Comparison of ENCODE assay signal across 11 mouse cellular contexts in genomic region chr2:84459651-84460177, GRCm38 (mm10). TPM values are rescaled to one million over a fixed set of nuclear protein-coding genes. Genes with fewer than 3 reads are reported as not detected.
A peak's percentile ranks its signal among the peaks of the same experiment; 100 is the strongest.
DNase-seq lines count a peak whose midpoint lies in the region; ATAC-seq and TF ChIP-seq lines count a peak whose summit lies in the region.
"Had no signal": no experiment of that assay in that cellular context is flagged by ENCODE, and none has a peak within 500 bp of the region (broad histone marks: within the 10 kb centered on the region; RNA-seq: fewer than 3 reads in every experiment).

No protein-coding gene starts in this region.

- ATAC-seq in heart, embryonic 15.5 days (replicated peaks; ENCODE audit: insufficient number of reproducible peaks, insufficient read depth, low FRiP score, low read depth), result peak; percentile 59
- peak; percentile 65; the same call in 1 of the 2 replicates for ATAC-seq in liver, embryonic 14.5 days (ENCODE audit: insufficient read depth)
- ATAC-seq in hindbrain, embryonic 14.5 days (ENCODE audit: low FRiP score), result no peak
- ATAC-seq in intestine, postnatal 0 days, result no peak

- TF ChIP-seq EP300 in liver, embryonic 14.5 days (IDR thresholded peaks at IDR 0.05; ENCODE audit: low read depth), result no peak

- H3K4me1 ChIP-seq in heart, embryonic 15.5 days (replicated peaks), result peaks cover 7% of the 10 kb centered on the region
- H3K4me1 ChIP-seq in liver, embryonic 14.5 days (replicated peaks; ENCODE audit: control insufficient read depth in 2 of 2, insufficient read depth in 2 of 2, low read length in 1 of 2), result peaks cover 0 to 4% of the 10 kb centered on the region in 2 experiments; a peak in 2 of 4 replicates
- no peaks in the 10 kb centered on the region for H3K4me1 ChIP-seq in hindbrain, embryonic 14.5 days (replicated peaks; ENCODE audit: control insufficient read depth, insufficient read depth, low read length)
- no peaks in the 10 kb centered on the region for H3K4me1 ChIP-seq in intestine, postnatal 0 days (replicated peaks; ENCODE audit: control insufficient read depth, insufficient read depth, low read length)
- H3K4me1 ChIP-seq: neural tube, embryonic 12.5 days; stomach, embryonic 15.5 days had no signal

- no peak for TF ChIP-seq CTCF in liver, embryonic 14.5 days (IDR thresholded peaks at IDR 0.05; ENCODE audit: low read depth)
- no peak for TF ChIP-seq CTCF in intestine, postnatal 0 days (IDR thresholded peaks at IDR 0.05; ENCODE audit: low read depth)

- no peak overlapping the region for H3K4me2 ChIP-seq in heart, embryonic 15.5 days
- 0 out of 2 replicates have a peak overlapping the region, but pooled peaks have one; percentile 24 for H3K4me2 ChIP-seq in liver, embryonic 14.5 days (ENCODE audit: low read depth)
- no peak overlapping the region for H3K4me2 ChIP-seq in hindbrain, embryonic 14.5 days (replicated peaks)
- no peak overlapping the region for H3K4me2 ChIP-seq in intestine, postnatal 0 days (replicated peaks; ENCODE audit: low read depth)
- H3K4me2 ChIP-seq: neural tube, embryonic 12.5 days; stomach, embryonic 15.5 days had no signal

- peak; percentile 13 for DNase-seq in right cerebral cortex, postnatal 14 days
- DNase-seq in right cerebral cortex, postnatal 36 days (ENCODE audit: low spot score in 2 of 2), result no peak
- DNase-seq in liver, embryonic 14.5 days (ENCODE audit: low read depth in 3 of 3, low spot score in 3 of 3), result peak in 2 of 3 experiments; percentile 17 to 22
- DNase-seq in hindbrain, embryonic 14.5 days (ENCODE audit: low spot score), result no peak
- DNase-seq in right cerebral cortex, postnatal 25 days, result no peak
- no peak for DNase-seq in right cerebral cortex, postnatal 10 days (ENCODE audit: low spot score in 2 of 2)
- DNase-seq: cerebellum, postnatal 36 days had no signal

- peak overlapping the region; percentile 47 for H3K27ac ChIP-seq in heart, embryonic 15.5 days
- H3K27ac ChIP-seq in liver, embryonic 14.5 days, result no peak overlapping the region
- H3K27ac ChIP-seq in hindbrain, embryonic 14.5 days, result no peak overlapping the region
- no peak overlapping the region for H3K27ac ChIP-seq in intestine, postnatal 0 days (ENCODE audit: low read depth, low read length)
- H3K27ac ChIP-seq: neural tube, embryonic 12.5 days; stomach, embryonic 15.5 days had no signal

- no peaks in the 10 kb centered on the region for H3K27me3 ChIP-seq in heart, embryonic 15.5 days
- H3K27me3 ChIP-seq in liver, embryonic 14.5 days (ENCODE audit: control insufficient read depth, insufficient read depth, low read length), result no peaks in the 10 kb centered on the region
- H3K27me3 ChIP-seq in hindbrain, embryonic 14.5 days (ENCODE audit: control insufficient read depth, insufficient read depth, low read length), result no peaks in the 10 kb centered on the region
- H3K27me3 ChIP-seq in intestine, postnatal 0 days (replicated peaks; ENCODE audit: control insufficient read depth, insufficient read depth, low read length), result no peaks in the 10 kb centered on the region
- H3K27me3 ChIP-seq: neural tube, embryonic 12.5 days; stomach, embryonic 15.5 days had no signal

- H3K9ac ChIP-seq in heart, embryonic 15.5 days, result no peak overlapping the region
- H3K9ac ChIP-seq in liver, embryonic 14.5 days (replicated peaks), result no peak overlapping the region
- no peak overlapping the region for H3K9ac ChIP-seq in hindbrain, embryonic 14.5 days
- H3K9ac ChIP-seq in intestine, postnatal 0 days (ENCODE audit: low read depth, low read length), result no peak overlapping the region
- H3K9ac ChIP-seq: neural tube, embryonic 12.5 days; stomach, embryonic 15.5 days had no signal

- H3K4me3 ChIP-seq in heart, embryonic 15.5 days, result no peak overlapping the region
- H3K4me3 ChIP-seq in liver, embryonic 14.5 days (ENCODE audit: insufficient read depth in 1 of 2, low read depth in 2 of 2, low read length in 2 of 2), result no peak overlapping the region
- no peak overlapping the region for H3K4me3 ChIP-seq in hindbrain, embryonic 14.5 days (replicated peaks; ENCODE audit: low read length)
- no peak overlapping the region for H3K4me3 ChIP-seq in intestine, postnatal 0 days (ENCODE audit: low read depth, low read length)
- H3K4me3 ChIP-seq: neural tube, embryonic 12.5 days; stomach, embryonic 15.5 days had no signal

- H3K36me3 ChIP-seq in heart, embryonic 15.5 days, result no peaks in the 10 kb centered on the region
- H3K36me3 ChIP-seq in liver, embryonic 14.5 days (replicated peaks; ENCODE audit: control insufficient read depth, insufficient read depth, low read depth), result no peaks in the 10 kb centered on the region
- H3K36me3 ChIP-seq in hindbrain, embryonic 14.5 days (replicated peaks; ENCODE audit: control insufficient read depth, insufficient read depth), result no peaks in the 10 kb centered on the region
- no peaks in the 10 kb centered on the region for H3K36me3 ChIP-seq in intestine, postnatal 0 days (ENCODE audit: control insufficient read depth, insufficient read depth)
- H3K36me3 ChIP-seq: neural tube, embryonic 12.5 days; stomach, embryonic 15.5 days had no signal

- no peaks in the 10 kb centered on the region for H3K9me3 ChIP-seq in heart, embryonic 15.5 days (replicated peaks)
- H3K9me3 ChIP-seq in liver, embryonic 14.5 days (ENCODE audit: control insufficient read depth, low read length), result no peaks in the 10 kb centered on the region
- no peaks in the 10 kb centered on the region for H3K9me3 ChIP-seq in hindbrain, embryonic 14.5 days (ENCODE audit: control insufficient read depth, low read length)
- no peaks in the 10 kb centered on the region for H3K9me3 ChIP-seq in intestine, postnatal 0 days (ENCODE audit: control insufficient read depth)
- H3K9me3 ChIP-seq: neural tube, embryonic 12.5 days; stomach, embryonic 15.5 days had no signal

- WGBS in heart, embryonic 15.5 days, result 56% methylated on average over 11 of the region's 11 CpGs
- 13% methylated on average over 11 of the region's 11 CpGs for WGBS in liver, embryonic 14.5 days (ENCODE audit: insufficient replicate concordance)
- WGBS in hindbrain, embryonic 14.5 days, result 65% methylated on average over 11 of the region's 11 CpGs
- 49% methylated on average over 11 of the region's 11 CpGs for WGBS in intestine, postnatal 0 days

RNA-seq across cellular contexts. Expression of gene Tfpi, which starts 16.9 kb away (rescaled TPM):
- 70.3 and 70.6 TPM in 2 replicates for polyA plus RNA-seq in heart, embryonic 15.5 days (2015; fragmentation: Nextera tagmentation; extraction: Ambion mirVana)
- 6.3 and 10.4 TPM in 2 replicates for polyA plus RNA-seq in liver, embryonic 14.5 days (2012; rRNA removed)
- 15.1 and 15.9 TPM in 2 replicates for polyA plus RNA-seq in liver, embryonic 14.5 days (2014; fragmentation: Nextera tagmentation; extraction: Ambion mirVana)
- polyA plus RNA-seq in hindbrain, embryonic 14.5 days (2014; fragmentation: Nextera tagmentation; extraction: Ambion mirVana), result 19.0 and 20.4 TPM in 2 replicates
- 31.3 and 33.4 TPM in 2 replicates for polyA plus RNA-seq in intestine, postnatal 0 days (2015; fragmentation: Nextera tagmentation; extraction: Ambion mirVana)

RNA-seq across cellular contexts. Expression of gene Calcrl, which starts 34.5 kb away (rescaled TPM):
- 38.8 and 39.4 TPM in 2 replicates for polyA plus RNA-seq in heart, embryonic 15.5 days (2015; fragmentation: Nextera tagmentation; extraction: Ambion mirVana)
- 2.0 and 2.8 TPM in 2 replicates for polyA plus RNA-seq in liver, embryonic 14.5 days (2012; rRNA removed)
- 10.1 and 11.3 TPM in 2 replicates for polyA plus RNA-seq in liver, embryonic 14.5 days (2014; fragmentation: Nextera tagmentation; extraction: Ambion mirVana)
- 22.3 and 23.1 TPM in 2 replicates for polyA plus RNA-seq in hindbrain, embryonic 14.5 days (2014; fragmentation: Nextera tagmentation; extraction: Ambion mirVana)
- 14.2 TPM in 2 replicates for polyA plus RNA-seq in intestine, postnatal 0 days (2015; fragmentation: Nextera tagmentation; extraction: Ambion mirVana)

Comparison
In these comparisons a context has a peak if more than half of its experiments do, and no peak if none do; other contexts are left out.
1. DNase-seq: peak in right cerebral cortex, postnatal 14 days (single experiment) and liver, embryonic 14.5 days (2 of 3); none in right cerebral cortex, postnatal 36 days (0 of 2), hindbrain, embryonic 14.5 days (single experiment), right cerebral cortex, postnatal 25 days (single experiment) and right cerebral cortex, postnatal 10 days (0 of 2).
2. ATAC-seq: peak in heart, embryonic 15.5 days (single experiment) and liver, embryonic 14.5 days (single experiment); none in hindbrain, embryonic 14.5 days (single experiment) and intestine, postnatal 0 days (single experiment).